Mouse (Mus musculus) regulatory T cell (primary cell): Measurements from ENCODE around the gene Akap13.

ENCODE experiments used
- in situ Hi-C: fragments of 300-600 bp; cut with MboI, MseI; formaldehyde crosslinking; loops from one replicate; pipeline ENCODE4 v1.15.1; 2025; ENCODE audit warnings: high pct_unique_total_duplicates

Akap13 gene

DNA sequence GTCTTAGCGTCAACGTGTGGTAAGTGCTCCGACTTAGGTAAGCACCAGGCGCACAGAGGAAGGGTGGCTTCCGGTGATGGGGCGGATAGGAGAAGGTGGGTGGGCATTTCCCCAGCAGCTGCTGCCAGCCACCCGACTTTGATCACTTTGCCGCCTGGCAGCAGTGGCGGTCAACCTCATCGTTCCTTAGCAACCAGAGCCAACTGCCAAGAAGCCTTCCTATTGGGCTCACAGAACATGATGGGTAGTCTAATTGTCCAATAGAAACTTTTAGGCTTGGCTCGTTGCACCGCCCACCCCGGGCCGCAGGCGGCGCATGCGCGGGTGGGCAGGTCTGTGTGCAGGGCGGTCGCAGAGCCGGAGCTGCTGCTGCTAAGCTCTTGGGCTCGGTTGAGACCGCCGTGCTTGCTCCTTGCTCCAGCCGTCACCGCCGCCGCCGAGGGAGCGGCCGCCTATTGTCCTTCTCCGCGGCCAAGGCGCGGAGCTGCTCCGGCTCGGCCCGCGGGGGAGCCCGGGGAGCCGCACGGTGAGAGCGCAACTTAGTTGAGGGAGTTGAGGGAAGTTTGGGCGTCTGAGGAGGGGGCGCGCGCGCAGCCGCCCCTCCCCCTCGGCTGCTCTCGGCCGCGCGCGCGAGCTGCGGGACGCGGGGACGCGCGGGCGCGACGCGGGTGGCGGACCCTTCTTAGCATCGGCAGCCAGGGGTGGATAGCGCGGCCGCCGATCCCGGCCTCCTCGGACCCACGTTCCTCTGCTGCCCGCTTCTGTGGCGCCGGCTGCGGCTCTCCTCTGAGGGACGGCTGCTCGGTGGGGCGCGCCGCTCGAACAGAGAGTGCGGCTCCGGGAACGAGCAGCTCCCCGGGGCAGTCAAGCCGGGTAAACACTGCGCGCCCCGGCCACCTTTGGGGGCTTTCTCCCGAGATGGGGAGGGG, at the start of gene Akap13:
Gene Akap13 (plus strand): TSS at position 312 of the 929 bp plus-strand sequence.
- in situ Hi-C loops = no loop called here

DNA sequence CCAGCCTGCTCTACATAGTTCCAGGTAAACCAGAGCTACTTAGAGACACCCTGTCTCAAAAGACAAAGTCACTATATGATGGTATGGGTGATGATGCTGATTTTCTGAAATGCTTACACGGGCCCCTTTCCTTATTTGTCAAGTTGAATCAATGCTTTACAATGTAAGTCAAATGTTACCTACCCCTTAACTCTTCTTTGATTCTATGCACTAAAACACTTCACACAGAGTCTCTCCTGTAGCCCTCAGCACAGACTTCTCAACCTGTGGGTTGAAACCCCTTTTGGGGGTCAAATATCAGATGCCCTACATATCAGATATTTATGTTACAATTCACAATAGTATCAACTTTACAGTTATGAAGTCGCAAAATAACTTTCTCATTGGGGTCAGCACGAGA, 44.7 kb upstream of the Akap13 start:
- in situ Hi-C loops = no loop called here

DNA sequence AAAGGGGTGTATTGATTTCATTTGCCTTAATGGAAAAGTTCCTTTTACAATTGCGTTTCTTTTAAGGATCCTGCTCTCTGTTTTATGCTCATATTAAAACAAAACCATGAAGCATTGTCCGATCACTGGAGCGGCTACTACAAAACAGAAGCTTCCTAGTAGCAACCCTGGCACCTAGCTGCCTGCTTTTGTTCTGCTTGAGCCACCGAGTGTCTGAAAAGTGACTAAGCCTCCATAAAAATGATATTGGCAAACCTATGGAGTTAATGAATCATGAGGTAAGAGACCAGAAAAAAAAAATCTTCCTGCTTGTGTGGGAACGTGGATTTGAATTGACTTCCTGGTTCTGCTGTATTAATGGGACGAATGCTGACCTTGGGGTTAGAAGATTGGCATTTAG, 44.1 kb upstream of the Akap13 start:
- in situ Hi-C loops = no loop called here

DNA sequence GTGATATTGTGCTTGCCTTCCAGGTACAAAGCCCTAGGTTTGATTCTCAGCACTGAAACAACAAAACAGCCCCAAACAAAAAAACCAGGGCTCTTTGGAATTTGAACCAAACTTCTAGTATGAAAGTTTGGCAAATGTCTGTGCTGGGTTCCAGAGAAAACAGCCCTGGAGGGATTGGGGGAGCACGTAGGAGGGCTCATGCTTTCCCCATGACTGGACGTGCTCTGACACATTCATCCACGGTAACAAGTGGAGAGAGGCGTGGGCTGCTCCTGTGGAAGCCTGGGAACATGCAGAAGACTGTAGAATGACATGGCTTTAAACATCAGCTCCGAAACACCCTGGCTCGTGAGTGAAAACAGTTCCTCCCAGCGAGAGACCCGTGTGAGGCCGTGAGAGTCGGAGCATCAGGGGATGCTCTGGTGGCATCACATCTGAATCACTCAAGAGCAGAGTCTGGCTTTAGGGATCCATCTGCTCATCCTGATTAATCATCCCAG, 43.3 kb upstream of the Akap13 start:
- in situ Hi-C loops = no loop called here

DNA sequence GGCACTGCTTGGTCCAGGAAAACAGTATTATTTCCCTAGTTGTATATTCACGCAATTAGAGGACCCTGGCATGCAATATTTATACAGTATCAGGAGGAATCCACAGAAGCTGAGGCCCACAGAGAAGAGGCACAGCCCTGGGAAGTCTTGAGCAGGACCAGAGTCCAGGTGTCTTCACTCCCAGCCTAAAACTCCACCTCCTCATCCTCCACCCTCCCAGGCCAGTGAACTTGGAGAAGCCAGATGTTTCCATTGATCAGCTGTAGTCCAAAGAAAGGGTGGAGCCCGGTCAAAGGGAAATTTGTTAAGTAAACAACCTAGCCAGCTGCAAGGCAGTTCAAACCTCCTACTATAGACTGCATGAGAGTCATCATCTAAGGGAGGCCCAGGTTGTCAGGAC, 42.8 kb upstream of the Akap13 start:
- in situ Hi-C loops = no loop called here

DNA sequence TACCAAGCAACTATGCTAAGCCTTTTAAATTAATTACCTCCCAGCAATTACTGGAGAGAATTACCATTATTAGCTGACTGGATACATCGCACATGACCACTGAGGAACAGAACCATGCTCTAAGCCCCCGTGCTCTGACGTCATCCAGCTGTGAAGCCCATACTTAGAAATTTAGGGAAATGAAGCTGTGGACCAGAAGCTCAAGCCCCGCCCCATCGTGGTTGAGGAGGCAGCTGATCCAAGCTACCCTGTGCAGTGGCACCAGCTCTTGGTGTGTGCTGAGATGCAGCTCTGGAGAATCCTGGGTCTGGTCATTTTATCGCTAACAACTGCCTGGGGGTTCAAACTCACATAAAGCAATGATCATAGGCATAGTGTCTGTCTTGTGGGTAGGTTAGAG, 41.4 kb upstream of the Akap13 start:
- in situ Hi-C loops = no loop called here

DNA sequence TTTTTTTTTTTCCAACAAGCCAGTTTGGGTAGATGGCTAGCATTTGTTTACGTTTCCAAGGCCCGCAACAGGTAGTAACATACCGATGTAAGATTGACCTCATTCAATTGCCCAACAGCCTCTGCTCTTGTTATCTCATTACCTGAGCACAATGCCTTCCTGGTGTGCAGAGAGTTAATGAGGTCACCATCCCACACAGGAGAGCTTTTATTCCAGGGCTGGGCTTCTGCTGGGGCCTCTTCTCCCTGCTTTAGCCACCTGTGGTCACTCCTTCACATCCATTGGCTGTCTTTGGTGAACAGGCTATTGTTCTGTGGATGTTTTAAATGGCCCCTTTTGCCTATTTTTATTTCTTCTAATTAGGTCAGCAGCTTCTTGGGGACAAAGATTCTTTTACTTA, 41.0 kb upstream of the Akap13 start:
- in situ Hi-C loops = no loop called here

DNA sequence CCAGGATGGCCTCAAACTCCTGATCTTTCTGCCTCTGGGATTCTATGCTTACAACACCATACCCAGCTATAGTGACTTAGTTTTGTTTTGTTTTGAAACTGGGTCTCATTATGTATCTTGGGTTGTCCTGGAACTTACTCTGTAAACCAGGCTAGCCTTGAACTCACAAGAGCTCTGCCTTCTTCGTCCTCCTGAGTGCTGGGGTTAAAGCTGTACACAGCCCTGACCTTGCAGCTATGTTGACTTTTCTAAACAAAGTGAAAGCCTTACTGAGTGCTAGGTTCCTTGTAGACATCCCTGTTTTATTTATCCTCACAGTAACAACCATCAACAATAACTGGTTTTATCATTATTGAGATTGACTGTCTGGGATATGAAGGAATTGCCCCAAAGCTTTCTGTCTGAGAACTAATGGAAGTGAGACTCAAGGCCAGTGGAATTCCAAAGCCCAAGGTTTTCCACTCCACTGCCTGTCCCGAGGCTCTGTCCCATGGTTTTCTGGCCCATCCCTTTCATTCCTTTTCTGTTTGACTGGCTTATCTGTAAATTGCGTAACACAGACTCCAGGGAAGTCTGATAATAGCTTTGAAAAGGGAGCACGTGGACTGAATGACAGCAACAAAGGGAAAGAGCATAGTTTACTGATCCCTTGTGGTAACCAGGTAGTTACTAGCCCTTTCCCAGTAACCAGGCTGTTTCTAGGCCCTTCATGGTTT, 40.0 kb upstream of the Akap13 start:
- in situ Hi-C loops = no loop called here

DNA sequence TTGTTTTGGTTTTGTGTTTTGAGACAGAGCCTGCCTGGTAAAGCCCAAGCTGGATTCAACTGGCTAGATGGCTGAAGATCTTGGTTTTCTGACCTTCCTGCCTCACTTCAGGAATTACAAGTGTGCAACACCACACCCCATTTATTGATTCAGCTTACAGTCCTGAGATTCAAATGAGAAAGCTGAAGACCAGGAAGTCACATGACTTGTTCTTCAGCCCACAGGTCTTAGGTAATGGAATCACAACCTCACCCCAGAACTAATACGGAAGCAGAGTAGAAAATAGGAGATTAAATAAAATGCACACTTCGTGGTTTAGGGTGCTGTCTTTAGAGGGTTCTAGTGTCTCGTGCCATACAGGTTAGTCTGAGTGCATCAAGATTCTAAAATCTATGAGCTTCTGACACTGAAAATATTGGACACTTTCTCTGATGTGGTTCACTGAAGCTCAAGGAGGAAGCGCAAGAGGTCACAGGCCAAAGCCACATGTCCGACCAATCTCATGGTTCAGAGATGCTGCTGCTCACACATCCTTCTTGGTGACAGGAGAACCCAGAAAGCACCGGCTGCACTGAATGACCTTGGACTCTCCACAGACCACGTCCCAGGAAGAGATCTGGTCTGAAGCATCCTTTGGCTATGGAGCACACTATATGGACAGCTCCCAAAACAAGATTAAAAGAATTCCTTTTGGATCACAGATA, 39.3 kb upstream of the Akap13 start:
- in situ Hi-C loops = no loop called here

DNA sequence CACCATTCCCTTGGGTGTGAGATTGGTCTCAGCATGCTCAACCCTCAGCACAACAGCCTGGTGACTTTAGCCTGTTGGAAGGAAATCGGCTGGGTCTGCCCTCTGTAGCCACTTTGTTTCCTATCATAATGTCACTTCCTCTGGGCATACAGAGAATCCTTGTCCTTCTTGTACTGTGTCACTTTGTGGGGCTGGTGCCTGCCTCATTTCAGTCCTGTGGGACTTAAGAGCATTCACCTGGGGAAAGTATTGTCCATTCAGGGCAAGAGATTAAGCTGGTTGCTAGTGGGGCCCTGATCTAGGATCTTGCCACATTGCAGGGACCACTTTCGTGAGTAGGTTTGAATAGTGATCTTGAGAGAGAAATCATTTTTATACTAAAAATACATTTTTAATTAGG, 34.4 kb upstream of the Akap13 start:
- in situ Hi-C loops = loop anchor here (5.0 kb wide), 1 partner anchor 149 kb away; no protein-coding TSS in a partner anchor

DNA sequence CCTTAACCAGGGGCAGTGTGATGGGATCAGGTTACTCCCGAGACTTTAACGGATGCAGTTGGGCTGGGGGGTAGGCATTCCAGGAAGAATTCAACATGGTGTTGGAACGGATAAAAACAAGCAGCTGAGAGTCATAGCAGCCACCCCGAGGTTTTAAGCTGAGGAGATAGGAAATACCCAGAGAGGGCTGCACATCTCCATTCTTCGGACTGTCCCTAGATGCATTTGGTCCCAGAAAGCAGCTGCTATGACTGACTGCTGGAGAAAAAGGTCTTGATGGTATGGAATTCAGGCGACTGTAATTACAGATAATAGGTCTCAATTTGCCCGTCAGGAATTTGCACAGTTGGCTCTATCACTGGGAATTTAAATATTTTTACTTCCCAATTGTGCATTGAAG, 31.2 kb upstream of the Akap13 start:
- in situ Hi-C loops = loop anchor here (5.0 kb wide), 1 partner anchor 152 kb away; no protein-coding TSS in a partner anchor

DNA sequence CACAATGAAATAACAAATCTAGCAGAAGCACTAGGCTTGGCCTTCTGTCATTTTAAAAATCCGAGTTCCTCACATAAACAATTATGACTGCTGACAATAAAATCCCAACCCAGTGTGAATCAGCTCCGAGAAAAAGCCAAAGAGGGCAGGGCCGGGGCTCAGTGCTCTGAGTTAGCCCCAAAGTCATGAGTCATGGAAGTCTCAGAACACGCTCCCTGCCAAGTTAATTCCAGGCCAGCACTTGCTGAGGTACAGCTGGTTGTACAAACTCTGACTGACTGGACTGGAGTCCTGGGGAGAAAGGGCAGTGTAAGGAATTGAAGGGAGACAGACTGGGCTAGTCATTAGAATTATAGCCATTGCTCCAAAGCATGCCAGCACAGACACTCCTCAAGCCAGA, 28.0 kb upstream of the Akap13 start:
- in situ Hi-C loops = no loop called here

DNA sequence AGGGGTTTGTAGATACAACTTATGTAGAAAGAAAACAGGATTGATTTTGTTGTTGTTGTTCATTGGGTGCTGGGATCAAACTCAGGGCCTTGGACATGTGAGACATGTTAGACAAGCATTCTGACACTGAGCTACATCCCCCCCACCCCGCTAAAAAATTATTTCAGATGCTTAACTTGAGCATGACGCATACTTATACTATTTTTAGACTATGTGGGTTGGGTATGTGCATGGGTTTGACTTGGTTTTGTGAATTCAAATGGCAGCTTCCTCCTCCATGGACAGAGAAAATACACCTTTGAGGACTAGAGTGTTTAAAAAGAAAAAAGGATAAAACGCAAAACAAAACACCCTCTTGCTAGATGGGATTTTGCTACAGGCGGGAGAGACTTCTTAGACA, 26.4 kb upstream of the Akap13 start:
- in situ Hi-C loops = no loop called here

DNA sequence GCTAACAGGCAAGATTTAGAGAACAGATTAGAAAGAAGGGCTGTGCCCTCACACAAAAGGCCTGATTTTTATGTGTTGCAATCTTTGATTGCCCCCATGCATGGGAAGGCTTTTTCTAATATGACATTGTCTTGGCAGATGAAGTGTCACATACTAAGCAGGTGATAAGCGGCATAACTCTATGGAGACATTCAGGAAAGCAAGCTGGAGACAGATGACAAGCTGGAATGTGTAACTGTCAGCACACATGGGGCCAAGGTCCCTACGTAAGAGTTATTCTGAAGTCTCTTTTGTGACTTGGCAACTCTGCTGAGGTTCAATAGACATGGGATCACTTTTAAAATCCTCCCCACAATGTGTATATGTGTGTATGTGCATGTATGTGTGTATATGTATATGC, 24.8 kb upstream of the Akap13 start:
- in situ Hi-C loops = loop anchor here (5.0 kb wide), 1 partner anchor 52 kb away; no protein-coding TSS in a partner anchor

DNA sequence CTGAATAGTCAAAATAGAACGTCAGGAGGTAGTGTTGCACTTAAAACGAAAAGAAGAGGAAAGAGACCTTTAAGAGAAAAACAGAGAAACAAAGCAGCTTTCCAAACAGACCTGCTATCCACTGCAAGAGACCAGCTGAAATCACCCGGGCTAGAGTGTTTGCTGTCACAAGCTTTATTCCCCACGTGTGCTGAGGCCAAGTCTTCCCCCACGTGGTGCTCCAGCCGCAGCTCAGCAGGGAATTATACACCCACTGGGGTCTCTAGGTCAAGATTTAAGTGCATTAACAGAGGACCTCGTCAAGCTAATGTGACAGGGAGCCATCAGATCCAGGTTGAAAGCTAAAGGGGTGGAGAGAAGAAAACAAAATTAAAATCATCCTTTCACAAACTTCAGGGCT, 24.3 kb upstream of the Akap13 start:
- in situ Hi-C loops = loop anchor here (5.0 kb wide), 1 partner anchor 51 kb away; no protein-coding TSS in a partner anchor

DNA sequence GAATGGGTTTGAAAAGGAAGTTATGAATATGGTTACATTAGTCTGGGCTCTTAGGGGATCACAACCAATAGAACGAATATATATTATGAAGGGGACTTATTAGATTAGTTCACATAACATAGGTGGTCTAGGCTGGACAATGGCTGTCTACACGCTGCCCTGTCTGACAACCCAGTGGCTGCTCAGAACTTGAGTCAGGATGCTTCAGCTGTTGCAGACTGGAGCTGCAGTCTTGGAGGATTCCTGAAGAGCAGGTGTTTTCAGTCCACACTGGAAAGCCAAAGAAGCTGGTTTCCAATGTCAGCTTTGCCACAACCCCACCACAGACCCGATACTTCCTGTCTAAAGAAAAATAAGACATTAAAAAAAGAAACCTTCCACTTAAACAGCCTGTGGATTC, 23.3 kb upstream of the Akap13 start:
- in situ Hi-C loops = loop anchor here (5.0 kb wide), 1 partner anchor 50 kb away; no protein-coding TSS in a partner anchor

DNA sequence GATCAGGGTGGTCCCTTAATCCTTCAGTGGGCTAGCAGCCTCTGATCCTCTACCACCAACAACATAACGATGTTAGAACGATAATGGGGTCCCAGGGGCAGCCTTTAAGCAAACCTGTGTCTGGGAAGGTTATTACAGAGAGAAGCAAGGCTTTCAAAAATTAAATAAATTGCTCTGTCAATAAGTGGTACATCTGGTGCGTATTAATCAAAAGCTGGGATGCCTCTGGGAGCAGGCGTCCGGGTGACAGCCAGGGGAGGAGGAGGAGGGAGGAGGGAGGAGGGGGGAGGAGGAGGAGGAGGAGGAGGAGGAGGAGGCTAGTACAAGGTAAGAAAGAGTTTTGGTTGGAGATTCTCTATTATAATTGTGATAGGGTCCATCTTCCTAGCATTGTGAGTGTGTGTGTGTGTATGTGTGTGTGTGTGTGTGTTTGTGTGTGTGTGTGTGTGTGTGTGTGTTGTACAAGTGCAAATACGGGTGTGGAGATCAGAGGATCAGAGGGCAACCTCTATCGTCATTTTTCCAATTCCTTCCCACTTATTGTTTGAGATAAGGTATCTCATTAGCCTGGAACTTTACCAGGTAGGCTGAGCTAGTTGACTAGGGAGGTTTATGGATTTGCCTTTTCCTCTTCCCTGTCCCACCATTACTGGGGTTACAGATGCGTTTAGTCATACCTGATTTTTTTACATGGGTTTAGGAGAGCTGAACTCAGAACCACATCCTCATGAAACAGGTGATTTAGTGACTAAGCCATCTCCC, 18.7 kb upstream of the Akap13 start:
- in situ Hi-C loops = no loop called here

DNA sequence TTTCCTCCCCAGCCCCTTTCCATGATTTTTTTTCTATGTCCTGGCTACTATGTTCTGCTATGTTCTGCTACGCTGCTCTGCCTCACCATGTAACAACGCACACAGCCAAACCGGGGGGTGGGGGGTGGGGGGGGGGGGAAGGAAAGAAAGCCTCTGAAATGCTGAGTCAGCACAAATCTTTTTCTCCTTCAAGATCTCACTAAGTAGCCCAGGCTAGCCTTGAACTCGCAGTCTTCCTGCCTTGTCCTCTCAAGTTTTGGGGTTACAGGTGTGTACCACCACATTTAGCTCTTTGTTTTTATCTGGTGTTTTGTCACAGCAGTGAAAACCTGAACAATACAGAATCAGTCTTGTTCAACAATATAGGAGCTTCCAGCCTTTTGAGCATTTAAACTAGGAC, 15.8 kb upstream of the Akap13 start:
- in situ Hi-C loops = no loop called here

DNA sequence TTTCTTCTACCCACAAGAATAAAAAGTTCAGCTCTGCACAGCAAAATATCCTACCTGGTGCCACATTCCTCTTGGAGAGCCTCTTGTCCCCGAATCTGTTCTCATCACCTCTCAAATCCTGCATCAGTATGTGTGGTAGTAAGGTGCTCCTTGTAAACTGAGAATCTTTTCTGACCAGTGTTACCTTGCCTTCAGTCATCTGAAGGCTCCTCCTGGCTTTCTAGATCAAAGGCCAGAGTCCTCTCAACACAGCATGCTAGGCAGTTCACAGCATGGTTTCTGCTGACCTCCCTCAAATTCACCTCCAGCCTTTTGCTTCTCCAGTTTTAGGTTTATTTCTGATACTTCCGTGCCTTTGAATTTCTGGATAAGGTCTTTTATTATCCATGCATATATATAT, 15.1 kb upstream of the Akap13 start:
- in situ Hi-C loops = no loop called here

DNA sequence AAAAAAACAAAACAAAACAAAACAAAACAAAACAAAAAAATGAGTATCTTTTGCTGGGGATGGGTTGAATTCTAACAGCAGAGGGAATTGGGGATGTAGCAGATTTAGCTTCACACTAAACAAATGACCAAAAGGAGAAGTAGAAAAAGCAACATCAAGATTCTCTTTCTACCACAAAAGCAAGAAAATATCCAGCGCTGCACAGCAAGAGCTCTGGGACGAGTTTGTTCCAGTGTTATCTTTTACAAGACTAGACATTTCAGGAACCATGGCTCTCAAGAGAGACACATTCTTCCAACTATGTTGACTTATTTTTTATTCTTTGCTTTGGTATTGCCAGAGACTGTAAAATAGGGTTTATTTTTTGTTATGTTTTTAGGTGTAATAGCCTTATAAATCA, 13.4 kb upstream of the Akap13 start:
- in situ Hi-C loops = no loop called here
